Mouse (Mus musculus) layer of hippocampus, adult 2 months (tissue): ENCODE measurements around the gene Dpagt1. TPM values are rescaled to one million over a fixed set of nuclear protein-coding genes. Genes with fewer than 3 reads are reported as not detected.

Source experiments
- DNase-seq, 2 experiments: peaks; one replicate each; pipeline ENCODE4 v3.0.0; 2022; ENCODE audit warnings: low spot score in 2 of 2
- H3K27ac ChIP-seq: fragments of 200-600 bp; 2 replicates; pipeline ENCODE4 v1.8.1; 2022
- H3K4me3 ChIP-seq: fragments of 200-600 bp; 2 replicates; pipeline ENCODE4 v1.8.1; 2022; ENCODE audit warnings: mild to moderate bottlenecking
- CTCF ChIP-seq: fragments of 200-600 bp; conservative IDR thresholded peaks from 2 replicates; pipeline ENCODE4 v1.8.1; 2022; ENCODE audit warnings: antibody characterized with exemption, mild to moderate bottlenecking, moderate library complexity
- microRNA-seq, 2 experiments: library from miRNA; unstranded; fragments of <30 nt; microRNA quantifications; one replicate each; pipeline ENCODE4 v1.2.0; 2021
- total RNA-seq, 2 experiments: library from RNA; stranded (reverse); gene quantifications; 2 replicates each; pipeline ENCODE4 v1.2.3; 2021

Dpagt1 gene
- total RNA-seq, 2 experiments from 2014 or later: 14.5 to 15.3 TPM

- peak overlapping the region; percentile 75 for H3K4me3 ChIP-seq
- no peak for DNase-seq
- peak overlapping the region; percentile 91 for H3K27ac ChIP-seq
- no peak for TF ChIP-seq CTCF
Observed at GRCm38 (mm10) chr9:44379862-44380261, 54.0 kb downstream of the Dpagt1 start.

Small RNA genes within 50 kb of the gene (microRNA-seq; reads per million reads assigned to microRNA genes)
- 0 to 0.18 reads per million in 2 experiments for gene Gm44335

Other genes with a start within 250 kb of the Dpagt1 start
- 1 to 10 TPM in 1 of 2 experiments, not detected in 1; 1.3 TPM for gene Mfrp, start 224.3 kb upstream of the Dpagt1 start, total RNA-seq
- gene C1qtnf5, start 218.8 kb upstream of the Dpagt1 start, total RNA-seq: 10 to 100 TPM; 12.3 to 14.4 TPM
- under 1 TPM; 0.27 to 0.38 TPM for gene Gm49380, start 212.5 kb upstream of the Dpagt1 start, total RNA-seq
- 10 to 100 TPM; 29.2 to 30.7 TPM for gene Rnf26, start 212.5 kb upstream of the Dpagt1 start, total RNA-seq
- gene Mcam, start 191.6 kb upstream of the Dpagt1 start, total RNA-seq: 10 to 100 TPM; 10.1 to 15.9 TPM
- 10 to 100 TPM; 61.7 to 66.5 TPM for gene Cbl, start 92.0 kb upstream of the Dpagt1 start, total RNA-seq
- 1 to 10 TPM; 3.6 to 4.1 TPM for gene Ccdc153, start 85.3 kb upstream of the Dpagt1 start, total RNA-seq
- 1 to 10 TPM; 1.1 to 1.5 TPM for gene Pdzd3, start 74.5 kb upstream of the Dpagt1 start, total RNA-seq
- gene Nlrx1, start 57.4 kb upstream of the Dpagt1 start, total RNA-seq: 10 to 100 TPM; 11.6 to 13.9 TPM
- gene Abcg4, start 37.4 kb upstream of the Dpagt1 start, total RNA-seq: 10 to 100 TPM; 67.9 to 71.4 TPM
- gene Hinfp, start 20.3 kb upstream of the Dpagt1 start, total RNA-seq: 10 to 100 TPM; 26.0 to 36.9 TPM
- gene C2cd2l, start 5.7 kb upstream of the Dpagt1 start, total RNA-seq: 100 to 1,000 TPM; 186 to 206 TPM
- 10 to 100 TPM; 42.5 to 44.2 TPM for gene H2afx, start 8.7 kb downstream of the Dpagt1 start, total RNA-seq
- gene Hmbs, start 18.2 kb downstream of the Dpagt1 start, total RNA-seq: 10 to 100 TPM; 21.9 to 22.1 TPM
- gene Vps11, start 35.7 kb downstream of the Dpagt1 start, total RNA-seq: 10 to 100 TPM; 54.7 to 55.7 TPM
- 100 to 1,000 TPM; 113 to 127 TPM for gene Hyou1, start 53.5 kb downstream of the Dpagt1 start, total RNA-seq
- 10 to 100 TPM; 29.5 to 30.2 TPM for gene Slc37a4, start 70.8 kb downstream of the Dpagt1 start, total RNA-seq
- gene Rps25, start 81.1 kb downstream of the Dpagt1 start, total RNA-seq: 100 to 1,000 TPM; 710 to 726 TPM
- gene Trappc4, start 81.6 kb downstream of the Dpagt1 start, total RNA-seq: 10 to 100 TPM; 63.9 to 75.2 TPM
- gene Ccdc84, start 92.5 kb downstream of the Dpagt1 start, total RNA-seq: 10 to 100 TPM; 21.5 to 25.7 TPM
- gene Foxr1, start 115.1 kb downstream of the Dpagt1 start, total RNA-seq: not detected
- gene Upk2, start 129.0 kb downstream of the Dpagt1 start, total RNA-seq: not detected
- gene Bcl9l, start 156.8 kb downstream of the Dpagt1 start, total RNA-seq: 10 to 100 TPM; 68.4 to 76.9 TPM
- gene Cxcr5, start 235.9 kb downstream of the Dpagt1 start, total RNA-seq: not detected